Mouse (Mus musculus): Measurements from ENCODE around the gene Ccne1. TPM values are rescaled to one million over a fixed set of nuclear protein-coding genes. Genes with fewer than 3 reads are reported as not detected.

Gene Ccne1
- polyA plus RNA-seq (2017; shearing (Covaris generic)), result 2.1 TPM

DNA sequence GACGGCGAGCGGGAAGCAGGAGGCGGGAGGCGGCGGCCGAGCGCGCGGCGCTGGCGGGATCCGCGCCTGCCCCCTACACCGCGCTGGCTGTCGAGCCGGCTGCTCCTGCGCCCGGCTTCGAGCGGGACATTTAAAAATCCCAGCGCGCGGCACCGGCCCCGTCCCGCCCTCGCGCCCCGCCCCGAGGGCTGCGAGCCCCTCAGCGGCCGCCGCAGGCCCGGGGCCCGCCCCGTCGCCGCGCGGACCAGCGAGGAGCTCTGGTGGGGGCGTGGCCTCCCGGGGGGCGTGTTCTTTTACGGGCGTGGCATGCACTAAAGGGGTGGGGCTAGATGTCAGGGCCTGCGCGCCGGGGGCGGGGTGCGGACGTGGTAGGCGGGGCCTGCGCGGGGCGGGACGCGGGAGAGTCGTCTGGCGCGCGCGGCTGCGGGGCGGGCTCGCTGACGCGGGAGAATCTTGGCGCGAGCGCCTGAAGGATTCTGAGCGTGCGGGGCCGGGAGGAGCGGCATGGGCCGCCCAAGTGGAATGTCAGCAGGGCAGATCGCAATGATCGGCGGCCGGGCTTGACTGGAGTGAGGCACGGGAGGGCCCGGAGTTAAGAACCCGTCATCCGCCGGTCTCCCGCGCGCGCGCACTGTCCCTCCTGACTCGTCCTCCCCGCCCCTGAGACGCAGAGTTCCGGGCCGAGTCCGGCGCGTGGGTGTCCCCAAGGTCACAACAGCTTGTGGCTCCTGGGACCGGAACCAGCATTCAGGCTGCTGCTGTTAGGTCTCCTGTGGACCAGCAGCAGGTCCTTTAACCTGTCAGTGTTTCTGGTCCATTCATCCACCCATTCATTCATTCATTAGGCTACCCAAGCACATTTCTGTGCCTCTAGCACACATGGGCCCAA is at the start of gene Ccne1:
Ccne1 (minus strand) TSS at position 164 of the 889 bp plus-strand sequence.

Other genes with a start within 250 kb of the Ccne1 start
- 10.7 TPM for gene Uri1, start 84.0 kb downstream of the Ccne1 start, polyA plus RNA-seq (2017; shearing (Covaris generic))
- gene 1600014C10Rik, start 75.7 kb upstream of the Ccne1 start, polyA plus RNA-seq (2017; shearing (Covaris generic)), result 155 TPM
- gene Plekhf1, start 120.5 kb upstream of the Ccne1 start, polyA plus RNA-seq (2017; shearing (Covaris generic)), result 0.67 TPM
- gene Pop4, start 163.9 kb upstream of the Ccne1 start, polyA plus RNA-seq (2017; shearing (Covaris generic)), result 37.4 TPM

All from CD4-positive, CD25-positive, alpha-beta regulatory T cell, adult 9 weeks (primary cell).